Mouse (Mus musculus): ENCODE data around the gene Itln1. TPM values are rescaled to one million over a fixed set of nuclear protein-coding genes. Genes with fewer than 3 reads are reported as not detected.

Gene Itln1
- polyA plus RNA-seq, 1 experiment from 2014 or later, result not detected

GRCm38 (mm10) chr1:171561639-171562225 is 26.6 kb upstream of the Itln1 start:
- Histone ChIP-seq H3K36me3 (ENCODE audit: control insufficient read depth, insufficient read depth, low read length) (no peaks in the 10 kb centered on the region), H3K9me3 (ENCODE audit: control insufficient read depth, low read length) (no peaks in the 10 kb centered on the region), H3K4me2 (ENCODE audit: low read length) (no peak overlapping the region), H3K27me3 (ENCODE audit: control insufficient read depth, insufficient read depth, low read length) (no peaks in the 10 kb centered on the region), H3K9ac (ENCODE audit: low read length) (no peak overlapping the region), H3K27ac (replicated peaks in 1 of 2; ENCODE audit: control insufficient read depth in 1 of 2, insufficient read depth in 1 of 2, low read depth in 2 of 2, low read length in 2 of 2) (no peak overlapping the region), H3K4me3 (ENCODE audit: control insufficient read depth in 1 of 2, insufficient read depth in 1 of 2, low read depth in 1 of 2, low read length in 2 of 2) (no peak overlapping the region), H3K4me1 (ENCODE audit: control insufficient read depth in 2 of 2, insufficient read depth in 2 of 2, low read length in 2 of 2) (no peaks in the 10 kb centered on the region; a peak in 1 of 4 replicates)
- no peak for ATAC-seq (ENCODE audit: insufficient number of reproducible peaks, insufficient read depth, low FRiP score, low read depth)
- WGBS, result 68% methylated on average over 8 of the region's 11 CpGs

- Histone ChIP-seq H3K9ac (ENCODE audit: low read length) (no peak overlapping the region), H3K27ac (replicated peaks in 1 of 2; ENCODE audit: control insufficient read depth in 1 of 2, insufficient read depth in 1 of 2, low read depth in 2 of 2, low read length in 2 of 2) (no peak overlapping the region), H3K36me3 (ENCODE audit: control insufficient read depth, insufficient read depth, low read length) (no peaks in the 10 kb centered on the region), H3K27me3 (ENCODE audit: control insufficient read depth, insufficient read depth, low read length) (no peaks in the 10 kb centered on the region), H3K9me3 (ENCODE audit: control insufficient read depth, low read length) (no peaks in the 10 kb centered on the region), H3K4me1 (ENCODE audit: control insufficient read depth in 2 of 2, insufficient read depth in 2 of 2, low read length in 2 of 2) (no peaks in the 10 kb centered on the region; a peak in 1 of 4 replicates), H3K4me2 (ENCODE audit: low read length) (no peak overlapping the region), H3K4me3 (ENCODE audit: control insufficient read depth in 1 of 2, insufficient read depth in 1 of 2, low read depth in 1 of 2, low read length in 2 of 2) (no peak overlapping the region)
- no peak for ATAC-seq (ENCODE audit: insufficient number of reproducible peaks, insufficient read depth, low FRiP score, low read depth)
- 54% methylated on average over 1 of the region's 1 CpGs for WGBS
Observed at GRCm38 (mm10) chr1:171561200-171561599, 26.1 kb upstream of the Itln1 start.

- H3K9me3 ChIP-seq (ENCODE audit: control insufficient read depth, low read length), result no peaks in the 10 kb centered on the region
- no peak for ATAC-seq (ENCODE audit: insufficient number of reproducible peaks, insufficient read depth, low FRiP score, low read depth)
- no peak overlapping the region for H3K4me3 ChIP-seq (ENCODE audit: control insufficient read depth in 1 of 2, insufficient read depth in 1 of 2, low read depth in 1 of 2, low read length in 2 of 2)
- 36% methylated on average over 2 of the region's 2 CpGs for WGBS
- H3K4me1 ChIP-seq (ENCODE audit: control insufficient read depth in 2 of 2, insufficient read depth in 2 of 2, low read length in 2 of 2), result no peaks in the 10 kb centered on the region; a peak in 1 of 4 replicates
- no peaks in the 10 kb centered on the region for H3K27me3 ChIP-seq (ENCODE audit: control insufficient read depth, insufficient read depth, low read length)
- H3K36me3 ChIP-seq (ENCODE audit: control insufficient read depth, insufficient read depth, low read length), result no peaks in the 10 kb centered on the region
- no peak overlapping the region for H3K9ac ChIP-seq (ENCODE audit: low read length)
- no peak overlapping the region for H3K27ac ChIP-seq (replicated peaks in 1 of 2; ENCODE audit: control insufficient read depth in 1 of 2, insufficient read depth in 1 of 2, low read depth in 2 of 2, low read length in 2 of 2)
- H3K4me2 ChIP-seq (ENCODE audit: low read length), result no peak overlapping the region
Observed at GRCm38 (mm10) chr1:171560262-171560661, 25.2 kb upstream of the Itln1 start.

- ATAC-seq (ENCODE audit: insufficient number of reproducible peaks, insufficient read depth, low FRiP score, low read depth), result no peak
- H3K4me3 ChIP-seq (ENCODE audit: control insufficient read depth in 1 of 2, insufficient read depth in 1 of 2, low read depth in 1 of 2, low read length in 2 of 2), result no peak within 1 kb of the TSS
- H3K36me3 ChIP-seq (ENCODE audit: control insufficient read depth, insufficient read depth, low read length), result no peaks in the 10 kb centered on the region
- H3K4me2 ChIP-seq (ENCODE audit: low read length), result no peak within 1 kb of the TSS
- WGBS, result 76% methylated on average over 4 of the region's 4 CpGs
- no peaks in the 10 kb centered on the region for H3K27me3 ChIP-seq (ENCODE audit: control insufficient read depth, insufficient read depth, low read length)
- no peak within 1 kb of the TSS for H3K27ac ChIP-seq (replicated peaks in 1 of 2; ENCODE audit: control insufficient read depth in 1 of 2, insufficient read depth in 1 of 2, low read depth in 2 of 2, low read length in 2 of 2)
- H3K9ac ChIP-seq (ENCODE audit: low read length), result no peak within 1 kb of the TSS
- H3K9me3 ChIP-seq (ENCODE audit: control insufficient read depth, low read length), result no peaks in the 10 kb centered on the region
- no peaks in the 10 kb centered on the region; a peak in 1 of 4 replicates for H3K4me1 ChIP-seq (ENCODE audit: control insufficient read depth in 2 of 2, insufficient read depth in 2 of 2, low read length in 2 of 2)
Observed at GRCm38 (mm10) chr1:171558898-171559297, 23.8 kb upstream of the Itln1 start, which contains the start of gene Cd244a. Gene Cd244a (plus strand): TSS chr1:171559193.

- no peak overlapping the region for H3K9ac ChIP-seq (ENCODE audit: low read length)
- ATAC-seq (ENCODE audit: insufficient number of reproducible peaks, insufficient read depth, low FRiP score, low read depth), result no peak
- H3K27ac ChIP-seq (replicated peaks in 1 of 2; ENCODE audit: control insufficient read depth in 1 of 2, insufficient read depth in 1 of 2, low read depth in 2 of 2, low read length in 2 of 2), result no peak overlapping the region
- no peaks in the 10 kb centered on the region for H3K9me3 ChIP-seq (ENCODE audit: control insufficient read depth, low read length)
- no peaks in the 10 kb centered on the region for H3K36me3 ChIP-seq (ENCODE audit: control insufficient read depth, insufficient read depth, low read length)
- H3K27me3 ChIP-seq (ENCODE audit: control insufficient read depth, insufficient read depth, low read length), result no peaks in the 10 kb centered on the region
- no peak overlapping the region for H3K4me3 ChIP-seq (ENCODE audit: control insufficient read depth in 1 of 2, insufficient read depth in 1 of 2, low read depth in 1 of 2, low read length in 2 of 2)
- peaks cover 4% of the 10 kb centered on the region in 2 experiments; a peak in 2 of 4 replicates for H3K4me1 ChIP-seq (ENCODE audit: control insufficient read depth in 2 of 2, insufficient read depth in 2 of 2, low read length in 2 of 2)
- WGBS, result 73% methylated on average over 6 of the region's 6 CpGs
- no peak overlapping the region for H3K4me2 ChIP-seq (ENCODE audit: low read length)
Observed at GRCm38 (mm10) chr1:171558407-171558806, 23.3 kb upstream of the Itln1 start.

- H3K9me3 ChIP-seq (ENCODE audit: control insufficient read depth, low read length), result no peaks in the 10 kb centered on the region
- H3K9ac ChIP-seq (ENCODE audit: low read length), result no peak overlapping the region
- H3K4me1 ChIP-seq (ENCODE audit: control insufficient read depth in 2 of 2, insufficient read depth in 2 of 2, low read length in 2 of 2), result peaks cover 9 to 11% of the 10 kb centered on the region in 2 experiments
- no peak overlapping the region for H3K4me3 ChIP-seq (ENCODE audit: control insufficient read depth in 1 of 2, insufficient read depth in 1 of 2, low read depth in 1 of 2, low read length in 2 of 2)
- H3K4me2 ChIP-seq (ENCODE audit: low read length), result no peak overlapping the region
- ATAC-seq (ENCODE audit: insufficient number of reproducible peaks, insufficient read depth, low FRiP score, low read depth), result no peak
- H3K27ac ChIP-seq (replicated peaks in 1 of 2; ENCODE audit: control insufficient read depth in 1 of 2, insufficient read depth in 1 of 2, low read depth in 2 of 2, low read length in 2 of 2), result no peak overlapping the region
- WGBS, result 75% methylated on average over 2 of the region's 2 CpGs
- H3K27me3 ChIP-seq (ENCODE audit: control insufficient read depth, insufficient read depth, low read length), result no peaks in the 10 kb centered on the region
- H3K36me3 ChIP-seq (ENCODE audit: control insufficient read depth, insufficient read depth, low read length), result no peaks in the 10 kb centered on the region
Observed at GRCm38 (mm10) chr1:171556366-171556765, 21.3 kb upstream of the Itln1 start.

- H3K4me3 ChIP-seq (ENCODE audit: control insufficient read depth in 1 of 2, insufficient read depth in 1 of 2, low read depth in 1 of 2, low read length in 2 of 2), result no peak overlapping the region
- ATAC-seq (ENCODE audit: insufficient number of reproducible peaks, insufficient read depth, low FRiP score, low read depth), result peak; percentile 77; the same call in 1 of the 2 replicates
- 0 out of 2 replicates have a peak overlapping the region, but pooled peaks have one; percentile 21 for H3K9ac ChIP-seq (ENCODE audit: low read length)
- H3K4me2 ChIP-seq (ENCODE audit: low read length), result peak overlapping the region; percentile 41
- 68% methylated on average over 11 of the region's 11 CpGs for WGBS
- H3K9me3 ChIP-seq (ENCODE audit: control insufficient read depth, low read length), result 0 out of 2 replicates have a peak, but pooled peaks cover 2% of the 10 kb centered on the region
- no peaks in the 10 kb centered on the region for H3K27me3 ChIP-seq (ENCODE audit: control insufficient read depth, insufficient read depth, low read length)
- peak overlapping the region; percentile 80 to 90 for H3K27ac ChIP-seq (replicated peaks in 1 of 2; ENCODE audit: control insufficient read depth in 1 of 2, insufficient read depth in 1 of 2, low read depth in 2 of 2, low read length in 2 of 2)
- H3K4me1 ChIP-seq (ENCODE audit: control insufficient read depth in 2 of 2, insufficient read depth in 2 of 2, low read length in 2 of 2), result peaks cover 9 to 11% of the 10 kb centered on the region in 2 experiments
- H3K36me3 ChIP-seq (ENCODE audit: control insufficient read depth, insufficient read depth, low read length), result no peaks in the 10 kb centered on the region
Observed at GRCm38 (mm10) chr1:171553359-171554341, 18.6 kb upstream of the Itln1 start.
